Mouse (Mus musculus) hindbrain, embryonic 10.5 days (tissue): Measurements from ENCODE around the gene Hsd17b1. TPM values are rescaled to one million over a fixed set of nuclear protein-coding genes. Genes with fewer than 3 reads are reported as not detected.

Experiments used
- DNase-seq: peaks from one replicate; pipeline ENCODE4 v3.0.0-alpha.2; 2017; ENCODE audit warnings: low spot score
- H3K27ac ChIP-seq: fragments of 300-500 bp; sonication (generic); 2 replicates; pipeline ENCODE4 v1.5.1; 2016; ENCODE audit warnings: mild to moderate bottlenecking, moderate library complexity
- H3K27me3 ChIP-seq: fragments of 300-500 bp; sonication (generic); 2 replicates; pipeline ENCODE4 v1.6.1; 2016; ENCODE audit warnings: mild to moderate bottlenecking; ENCODE audit not compliant: poor library complexity, insufficient read depth, severe bottlenecking
- H3K36me3 ChIP-seq: fragments of 300-500 bp; sonication (generic); 2 replicates; pipeline ENCODE4 v1.6.1; 2016; ENCODE audit warnings: mild to moderate bottlenecking, moderate library complexity
- H3K4me1 ChIP-seq: fragments of 300-500 bp; sonication (generic); replicated peaks from 2 replicates; pipeline ENCODE4 v1.6.1; 2016; ENCODE audit warnings: mild to moderate bottlenecking
- H3K4me3 ChIP-seq: fragments of 300-500 bp; sonication (generic); 2 replicates; pipeline ENCODE4 v1.5.1; 2016; ENCODE audit warnings: mild to moderate bottlenecking, moderate library complexity
- H3K9me3 ChIP-seq: fragments of 300-500 bp; sonication (generic); 2 replicates; pipeline ENCODE4 v1.6.1; 2016; ENCODE audit warnings: mild to moderate bottlenecking, moderate library complexity
- WGBS: fragments of 180-500 bp; shearing (Covaris S2); methylation state at CpG from one replicate; pipeline ENCODE4 v1.1.7; 2016; 5-methylcytosine and 5-hydroxymethylcytosine counted together
- polyA plus RNA-seq: library from polyadenylated mRNA; unstranded; fragments of >200 nt; fragmentation: Nextera tagmentation; extraction: Ambion mirVana; gene quantifications from 2 replicates; pipeline ENCODE4 v1.2.1, GENCODE M21; 2016

Hsd17b1 gene
- polyA plus RNA-seq: 0.14 TPM in 1 of 2 replicates, not detected in the other

DNA sequence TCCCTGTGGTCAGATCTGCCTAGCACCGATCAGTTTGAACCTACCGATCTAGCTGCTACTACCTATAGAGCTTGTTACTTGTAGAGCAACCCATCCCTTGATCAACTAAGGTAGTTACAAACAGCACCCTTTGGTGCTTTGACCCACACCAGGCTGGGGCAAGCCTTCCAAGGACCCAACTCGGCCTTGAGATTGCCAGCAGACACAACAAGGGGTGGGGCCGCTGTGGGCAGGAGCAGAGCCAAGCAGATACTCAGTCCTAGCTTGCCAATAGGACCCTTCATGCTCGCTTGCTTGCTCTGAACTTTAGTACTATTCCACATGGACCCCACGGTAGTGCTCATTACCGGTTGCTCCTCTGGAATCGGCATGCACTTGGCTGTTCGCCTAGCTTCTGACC, at the start of gene Hsd17b1:
Gene Hsd17b1, plus strand, starts transcription at position 291 of the 400 bp plus-strand sequence.
- Histone ChIP-seq H3K4me3 (no peak within 1 kb of the TSS), H3K4me1 (peaks cover 23% of the 10 kb centered on the region), H3K36me3 (peaks cover 13% of the 10 kb centered on the region; the same call in 1 of the 2 replicates), H3K27me3 (peaks cover 61% of the 10 kb centered on the region), H3K27ac (no peak within 1 kb of the TSS), H3K9me3 (no peaks in the 10 kb centered on the region)
- DNase-seq: no peak
- WGBS: 73% methylated on average over 9 of the region's 9 CpGs

DNA sequence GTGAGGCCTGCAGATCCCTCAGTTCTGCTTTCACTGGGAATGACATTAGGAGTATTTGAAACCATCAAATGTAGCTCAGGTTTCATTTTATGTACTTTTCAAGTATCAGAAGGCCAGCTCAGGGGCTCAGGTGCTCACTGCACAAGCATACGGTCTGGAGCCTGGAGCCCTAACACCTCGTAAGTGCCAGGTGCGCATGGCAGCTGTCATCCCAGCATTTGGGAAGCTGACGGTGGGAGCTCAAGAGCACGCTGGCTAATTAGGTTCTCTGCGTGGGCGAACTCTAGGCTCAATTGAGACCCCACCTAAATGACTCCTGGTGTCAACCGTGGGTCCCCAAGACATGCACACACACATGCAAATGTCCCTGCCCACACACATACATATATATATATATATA, 48.9 kb upstream of the Hsd17b1 start:
- H3K27ac ChIP-seq: no peak overlapping the region
- H3K4me3 ChIP-seq: no peak overlapping the region
- peaks cover 88% of the 10 kb centered on the region for H3K36me3 ChIP-seq
- no peaks in the 10 kb centered on the region for H3K9me3 ChIP-seq
- H3K27me3 ChIP-seq: no peaks in the 10 kb centered on the region
- no peak for DNase-seq
- WGBS: 95% methylated on average over 8 of the region's 8 CpGs
- no peaks in the 10 kb centered on the region for H3K4me1 ChIP-seq

DNA sequence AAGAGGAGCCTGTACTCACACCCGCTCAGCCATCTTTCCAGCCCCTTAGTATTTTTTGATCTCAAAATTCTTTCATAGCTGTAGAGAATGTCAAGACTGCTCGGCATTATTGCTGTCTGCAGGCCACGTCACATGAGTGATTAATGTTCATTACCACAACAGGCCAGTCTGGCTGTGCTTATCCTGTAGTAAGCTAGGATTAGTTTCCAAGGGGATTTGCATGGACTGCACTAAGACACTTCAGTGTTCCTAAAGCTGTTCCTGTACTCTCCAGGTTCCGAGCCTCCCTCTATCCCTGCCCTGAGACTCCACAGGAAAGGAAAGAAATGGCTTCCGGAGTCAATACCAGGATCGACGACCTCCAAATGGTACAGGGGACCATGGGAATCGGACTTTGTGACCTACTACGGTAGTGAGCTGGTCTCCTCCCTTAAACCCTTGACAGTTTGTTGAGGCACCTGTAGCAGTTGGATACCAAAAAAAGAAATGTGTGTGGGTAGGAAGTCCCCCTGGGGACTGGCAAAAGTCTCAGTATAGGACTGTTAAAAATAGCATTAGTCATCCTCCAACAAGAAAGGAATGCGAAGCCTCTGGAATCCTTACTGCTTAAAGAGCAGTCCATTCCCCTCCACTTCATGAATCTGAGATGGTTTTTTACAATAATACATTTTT, 47.9 kb upstream of the Hsd17b1 start:
- DNase-seq: no peak
- H3K36me3 ChIP-seq: peaks cover 90% of the 10 kb centered on the region
- no peaks in the 10 kb centered on the region for H3K4me1 ChIP-seq
- WGBS: 93% methylated on average over 10 of the region's 10 CpGs
- no peak overlapping the region for H3K4me3 ChIP-seq
- H3K27ac ChIP-seq: no peak overlapping the region
- H3K27me3 ChIP-seq: no peaks in the 10 kb centered on the region
- H3K9me3 ChIP-seq: no peaks in the 10 kb centered on the region

GRCm38 (mm10) chr11:101030808-101031156, 47.4 kb upstream of the Hsd17b1 start:
- Histone ChIP-seq H3K36me3 (peaks cover 90% of the 10 kb centered on the region), H3K27ac (no peak overlapping the region), H3K4me3 (no peak overlapping the region), H3K27me3 (no peaks in the 10 kb centered on the region), H3K4me1 (no peaks in the 10 kb centered on the region), H3K9me3 (no peaks in the 10 kb centered on the region)
- DNase-seq: no peak
- WGBS: 93% methylated on average over 4 of the region's 4 CpGs

- H3K9me3 ChIP-seq: no peaks in the 10 kb centered on the region
- H3K4me3 ChIP-seq: no peak overlapping the region
- no peak overlapping the region for H3K27ac ChIP-seq
- 92% methylated on average over 1 of the region's 1 CpGs for WGBS
- DNase-seq: no peak
- no peaks in the 10 kb centered on the region for H3K27me3 ChIP-seq
- peaks cover 92% of the 10 kb centered on the region for H3K36me3 ChIP-seq
- no peaks in the 10 kb centered on the region for H3K4me1 ChIP-seq
Measured at GRCm38 (mm10) chr11:101031470-101031869, 46.7 kb upstream of the Hsd17b1 start.

GRCm38 (mm10) chr11:101033856-101034500, 44.2 kb upstream of the Hsd17b1 start:
- H3K4me3 ChIP-seq: no peak overlapping the region
- no peak overlapping the region for H3K27ac ChIP-seq
- no peak for DNase-seq
- 95% methylated on average over 17 of the region's 17 CpGs for WGBS
- H3K36me3 ChIP-seq: peaks cover 92% of the 10 kb centered on the region
- no peaks in the 10 kb centered on the region for H3K9me3 ChIP-seq
- H3K4me1 ChIP-seq: no peaks in the 10 kb centered on the region
- H3K27me3 ChIP-seq: no peaks in the 10 kb centered on the region

DNA sequence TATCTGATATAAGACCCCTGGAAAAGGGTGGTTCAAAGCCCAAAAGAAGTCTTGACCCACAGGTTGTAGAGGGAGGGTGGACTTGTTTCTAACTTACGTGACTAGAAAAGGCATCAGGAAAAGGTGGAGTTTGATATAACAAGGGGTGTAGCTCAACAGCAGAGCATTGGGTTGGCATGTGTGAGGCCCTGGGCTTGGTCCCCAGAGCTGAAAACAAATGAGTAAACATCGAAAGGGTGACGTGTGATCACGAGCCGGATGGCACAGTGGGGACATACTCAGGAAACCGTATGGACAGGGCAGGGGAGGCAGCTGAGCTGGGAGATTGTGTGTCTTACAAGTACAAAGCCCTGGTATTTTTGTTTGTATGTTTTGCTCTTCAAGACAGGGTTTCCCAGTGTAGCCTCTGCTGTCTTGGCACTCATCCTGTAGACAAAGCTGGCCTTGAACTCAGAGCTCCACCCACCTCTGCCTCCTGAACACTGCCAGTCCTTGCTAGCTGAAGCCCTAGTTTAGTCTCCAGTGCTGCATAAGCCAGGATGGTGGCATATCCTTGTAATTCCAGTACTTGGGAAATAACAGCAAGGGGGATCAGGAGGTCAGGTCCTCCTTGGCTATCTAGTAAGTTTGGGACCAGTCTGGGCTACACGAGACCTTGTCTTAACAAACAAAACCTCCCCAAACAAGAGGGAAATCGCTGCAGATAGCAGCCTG, 43.4 kb upstream of the Hsd17b1 start:
- Histone ChIP-seq H3K27ac (no peak overlapping the region), H3K4me1 (no peaks in the 10 kb centered on the region), H3K27me3 (no peaks in the 10 kb centered on the region), H3K9me3 (no peaks in the 10 kb centered on the region), H3K4me3 (no peak overlapping the region), H3K36me3 (peaks cover 95% of the 10 kb centered on the region)
- DNase-seq: no peak
- 93% methylated on average over 8 of the region's 8 CpGs for WGBS

- WGBS: 94% methylated on average over 4 of the region's 4 CpGs
- no peaks in the 10 kb centered on the region for H3K27me3 ChIP-seq
- no peaks in the 10 kb centered on the region for H3K4me1 ChIP-seq
- no peak overlapping the region for H3K4me3 ChIP-seq
- H3K36me3 ChIP-seq: peaks cover 95% of the 10 kb centered on the region
- H3K27ac ChIP-seq: no peak overlapping the region
- H3K9me3 ChIP-seq: no peaks in the 10 kb centered on the region
- no peak for DNase-seq
Measured at GRCm38 (mm10) chr11:101035328-101035695, 42.9 kb upstream of the Hsd17b1 start.

GRCm38 (mm10) chr11:101037795-101038194, 40.4 kb upstream of the Hsd17b1 start:
- Histone ChIP-seq H3K4me1 (no peaks in the 10 kb centered on the region), H3K4me3 (no peak overlapping the region), H3K27ac (no peak overlapping the region), H3K9me3 (no peaks in the 10 kb centered on the region), H3K27me3 (no peaks in the 10 kb centered on the region), H3K36me3 (peaks cover 97% of the 10 kb centered on the region)
- WGBS: 87% methylated on average over 10 of the region's 10 CpGs
- no peak for DNase-seq

- Histone ChIP-seq H3K4me3 (no peak overlapping the region), H3K4me1 (no peaks in the 10 kb centered on the region), H3K27me3 (no peaks in the 10 kb centered on the region), H3K27ac (no peak overlapping the region), H3K36me3 (peaks cover 99% of the 10 kb centered on the region), H3K9me3 (no peaks in the 10 kb centered on the region)
- WGBS: 94% methylated on average over 4 of the region's 4 CpGs
- no peak for DNase-seq
Measured at GRCm38 (mm10) chr11:101045826-101046225, 32.4 kb upstream of the Hsd17b1 start.

- Histone ChIP-seq H3K27me3 (no peaks in the 10 kb centered on the region), H3K9me3 (no peaks in the 10 kb centered on the region), H3K4me3 (no peak overlapping the region), H3K27ac (no peak overlapping the region), H3K4me1 (no peaks in the 10 kb centered on the region), H3K36me3 (peaks cover 99% of the 10 kb centered on the region)
- DNase-seq: no peak
- WGBS: 70% methylated on average over 9 of the region's 9 CpGs
Measured at GRCm38 (mm10) chr11:101046440-101046839, 31.8 kb upstream of the Hsd17b1 start.

DNA sequence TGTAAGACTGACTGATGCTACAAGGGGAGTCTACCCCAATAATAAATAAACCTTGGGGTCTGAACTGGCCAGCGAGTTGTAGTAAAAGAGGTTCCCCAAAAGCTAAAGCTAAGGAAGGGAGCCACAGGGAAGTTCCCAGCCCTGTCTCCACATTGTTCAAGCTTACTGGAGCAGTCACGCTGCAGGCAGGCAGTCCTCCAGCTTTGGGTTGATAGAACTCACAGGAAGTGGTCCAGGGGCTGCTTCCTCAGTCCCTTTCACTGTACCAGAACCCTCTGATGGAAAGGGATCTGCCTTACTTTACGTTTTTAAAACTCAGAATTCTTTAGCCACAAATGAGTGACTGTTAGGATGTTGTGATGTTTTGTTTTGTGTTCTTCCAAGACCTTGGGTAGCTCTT, 30.7 kb upstream of the Hsd17b1 start:
- no peaks in the 10 kb centered on the region for H3K27me3 ChIP-seq
- H3K36me3 ChIP-seq: peaks cover 99% of the 10 kb centered on the region
- WGBS: 77% methylated on average over 3 of the region's 3 CpGs
- no peaks in the 10 kb centered on the region for H3K9me3 ChIP-seq
- no peak overlapping the region for H3K27ac ChIP-seq
- no peaks in the 10 kb centered on the region for H3K4me1 ChIP-seq
- no peak for DNase-seq
- H3K4me3 ChIP-seq: no peak overlapping the region

DNA sequence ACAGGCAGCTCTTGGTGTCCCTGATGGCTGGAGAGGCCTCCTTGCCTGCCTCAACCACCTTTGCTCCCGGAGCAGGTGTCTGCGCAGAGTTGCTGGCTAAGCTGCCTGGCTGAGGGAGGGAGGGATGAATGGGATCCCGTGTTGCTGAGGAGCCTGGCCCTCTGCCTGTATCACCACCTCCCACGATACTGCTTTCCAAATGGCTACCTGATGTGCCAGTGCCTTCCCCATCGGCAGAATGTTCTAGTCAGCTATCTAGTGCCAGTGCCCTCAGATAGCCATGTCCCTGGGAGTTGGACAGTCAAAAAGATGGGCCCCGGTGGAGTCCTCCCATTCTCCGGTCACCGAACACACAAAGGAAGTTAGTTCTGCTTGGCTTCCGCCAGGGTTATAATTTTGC, 27.9 kb upstream of the Hsd17b1 start:
- no peaks in the 10 kb centered on the region for H3K27me3 ChIP-seq
- H3K36me3 ChIP-seq: peaks cover 99% of the 10 kb centered on the region
- H3K27ac ChIP-seq: 0 out of 2 replicates have a peak overlapping the region, but pooled peaks have one; percentile 40
- H3K4me3 ChIP-seq: no peak overlapping the region
- no peaks in the 10 kb centered on the region for H3K4me1 ChIP-seq
- H3K9me3 ChIP-seq: no peaks in the 10 kb centered on the region
- 93% methylated on average over 9 of the region's 9 CpGs for WGBS
- DNase-seq: no peak
